Mouse (Mus musculus) spleen, postnatal 4 days (tissue): ENCODE measurements around the gene Stard3.
"Not testable (repeated sequence)": the region's sequence is repeated elsewhere in the genome, so short reads cannot be mapped to it uniquely, and the experiment has no call there.

Experiments used
- DNase-seq, 2 experiments: peaks; one replicate each; pipeline ENCODE4 v3.0.0; 2022; ENCODE audit warnings: low spot score in 2 of 2

Gene Stard3

DNA sequence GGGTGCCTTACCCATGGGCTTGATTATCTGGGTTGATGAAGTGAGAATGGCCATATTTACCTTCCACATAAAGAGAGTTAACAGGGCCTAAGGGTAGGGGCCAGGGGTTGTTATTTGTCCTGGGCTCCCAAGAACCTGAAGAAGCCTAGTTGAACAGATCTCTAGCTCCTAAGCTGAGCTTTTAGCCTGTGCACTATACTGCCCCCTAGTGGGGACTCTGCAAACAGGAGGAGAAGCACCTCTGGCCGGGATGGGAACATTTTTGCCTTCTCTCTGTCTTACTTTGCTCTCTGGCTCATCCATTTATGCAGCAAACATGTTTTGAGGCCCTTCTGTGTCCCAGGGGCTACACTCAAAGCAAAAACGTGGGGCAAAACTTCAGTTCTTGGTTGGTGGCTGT, 14.2 kb downstream of the Stard3 start:
- DNase-seq: peak; percentile 61 to 86

DNA sequence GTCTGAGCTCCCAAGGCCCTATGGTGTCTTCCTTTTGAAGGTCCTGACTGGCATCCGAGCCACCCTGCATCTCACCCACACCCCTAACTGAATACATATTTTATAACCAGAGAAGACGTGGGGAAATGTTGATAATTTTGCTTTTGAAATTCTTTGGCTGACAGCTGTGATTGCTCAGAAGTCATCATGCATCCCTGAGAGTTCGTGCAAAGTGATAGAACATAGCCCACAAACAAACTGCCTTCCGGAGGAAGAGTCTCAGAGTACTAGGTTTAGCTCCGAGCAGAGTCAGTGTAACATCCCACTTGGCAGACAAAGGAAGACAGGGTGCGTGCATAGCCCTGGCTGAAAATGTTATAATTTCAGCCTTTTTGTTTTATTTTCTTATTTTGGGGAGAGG, 15.1 kb downstream of the Stard3 start:
- DNase-seq: no peak

- DNase-seq: no peak
Measured at GRCm38 (mm10) chr11:98374266-98374665, 16.1 kb downstream of the Stard3 start.

GRCm38 (mm10) chr11:98376756-98377155, 18.6 kb downstream of the Stard3 start:
- DNase-seq: no peak

- DNase-seq: no peak
Measured at GRCm38 (mm10) chr11:98377787-98378186, 19.6 kb downstream of the Stard3 start.

- no peak for DNase-seq
Measured at GRCm38 (mm10) chr11:98379379-98379778, 21.2 kb downstream of the Stard3 start.

- DNase-seq: no peak
Measured at GRCm38 (mm10) chr11:98380106-98380505, 21.9 kb downstream of the Stard3 start.

- DNase-seq: no peak
Measured at GRCm38 (mm10) chr11:98381651-98382050, 23.5 kb downstream of the Stard3 start.

DNA sequence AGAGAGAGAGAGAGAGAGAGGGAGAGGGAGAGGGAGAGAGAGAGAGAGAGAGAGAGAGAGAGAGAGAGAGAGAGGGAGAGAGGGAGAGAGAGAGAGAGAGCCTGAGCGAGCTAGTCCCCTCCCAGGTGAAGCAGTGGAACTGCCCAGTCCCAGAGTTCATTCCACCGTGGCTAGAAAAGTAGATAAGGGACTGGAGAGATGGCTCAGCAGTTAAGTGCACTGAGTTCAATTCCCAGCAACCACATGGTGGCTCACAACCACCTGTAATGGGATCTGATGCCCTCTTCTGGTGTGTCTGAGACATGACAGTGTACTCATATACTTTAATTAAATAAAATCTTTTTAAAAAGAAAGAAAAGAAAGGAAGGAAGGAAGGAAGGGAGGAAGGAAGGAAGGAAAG, 24.2 kb downstream of the Stard3 start:
- not testable (repeated sequence) for DNase-seq

DNA sequence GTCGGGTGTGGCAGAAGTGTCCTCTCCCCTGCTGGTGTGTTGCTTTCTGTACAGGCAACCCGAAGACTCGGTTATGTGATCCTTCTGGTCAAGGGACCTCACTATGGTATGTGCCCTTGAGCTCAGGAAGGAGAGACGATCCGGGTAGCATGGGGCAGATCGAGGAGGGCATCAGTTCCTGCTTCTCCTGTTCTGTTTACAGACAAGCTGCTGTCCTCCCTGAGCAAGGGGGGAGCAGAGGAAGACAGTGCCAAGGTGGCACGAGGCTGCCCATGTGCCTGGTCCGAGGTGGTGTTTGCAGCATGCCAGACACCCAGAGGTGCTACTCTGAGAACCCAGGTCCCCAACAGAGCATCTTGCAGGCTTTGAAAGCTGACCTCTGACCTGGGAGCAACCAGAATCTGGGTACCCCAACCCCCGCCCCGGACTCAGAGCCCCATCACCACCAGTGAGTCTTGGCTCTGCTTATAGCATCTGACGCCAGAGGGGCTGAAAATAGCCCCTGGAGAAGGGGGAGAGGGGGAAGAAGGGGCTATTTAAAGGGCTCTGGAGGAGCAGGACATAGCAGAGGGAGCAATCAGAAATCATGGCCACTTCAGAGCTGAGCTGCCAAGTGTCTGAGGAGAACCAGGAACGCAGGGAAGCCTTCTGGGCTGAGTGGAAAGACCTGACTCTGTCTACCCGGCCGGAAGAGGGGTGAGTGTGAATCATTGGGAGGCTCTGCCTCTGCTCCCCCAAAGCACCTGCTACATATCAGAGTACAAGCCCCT, 25.3 kb downstream of the Stard3 start, which contains the start of gene Tcap:
Gene Tcap, plus strand, starts transcription at position 551 of the 770 bp plus-strand sequence.
- no peak for DNase-seq

DNA sequence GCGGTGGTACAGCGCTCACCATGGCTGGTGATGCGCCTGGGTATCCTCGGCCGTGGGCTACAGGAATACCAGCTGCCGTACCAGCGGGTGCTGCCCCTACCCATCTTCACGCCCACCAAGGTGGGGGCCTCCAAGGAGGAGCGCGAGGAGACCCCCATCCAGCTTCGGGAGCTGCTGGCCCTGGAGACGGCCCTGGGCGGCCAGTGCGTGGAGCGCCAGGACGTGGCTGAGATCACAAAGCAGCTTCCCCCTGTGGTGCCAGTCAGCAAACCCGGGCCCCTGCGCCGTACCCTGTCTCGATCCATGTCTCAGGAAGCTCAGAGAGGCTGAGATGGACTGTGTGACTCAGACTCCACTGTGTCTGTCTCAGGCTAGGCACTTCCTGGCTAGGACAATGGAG, 26.0 kb downstream of the Stard3 start:
- DNase-seq: no peak

- no peak for DNase-seq
Measured at GRCm38 (mm10) chr11:98384721-98385637, 26.8 kb downstream of the Stard3 start.

DNA sequence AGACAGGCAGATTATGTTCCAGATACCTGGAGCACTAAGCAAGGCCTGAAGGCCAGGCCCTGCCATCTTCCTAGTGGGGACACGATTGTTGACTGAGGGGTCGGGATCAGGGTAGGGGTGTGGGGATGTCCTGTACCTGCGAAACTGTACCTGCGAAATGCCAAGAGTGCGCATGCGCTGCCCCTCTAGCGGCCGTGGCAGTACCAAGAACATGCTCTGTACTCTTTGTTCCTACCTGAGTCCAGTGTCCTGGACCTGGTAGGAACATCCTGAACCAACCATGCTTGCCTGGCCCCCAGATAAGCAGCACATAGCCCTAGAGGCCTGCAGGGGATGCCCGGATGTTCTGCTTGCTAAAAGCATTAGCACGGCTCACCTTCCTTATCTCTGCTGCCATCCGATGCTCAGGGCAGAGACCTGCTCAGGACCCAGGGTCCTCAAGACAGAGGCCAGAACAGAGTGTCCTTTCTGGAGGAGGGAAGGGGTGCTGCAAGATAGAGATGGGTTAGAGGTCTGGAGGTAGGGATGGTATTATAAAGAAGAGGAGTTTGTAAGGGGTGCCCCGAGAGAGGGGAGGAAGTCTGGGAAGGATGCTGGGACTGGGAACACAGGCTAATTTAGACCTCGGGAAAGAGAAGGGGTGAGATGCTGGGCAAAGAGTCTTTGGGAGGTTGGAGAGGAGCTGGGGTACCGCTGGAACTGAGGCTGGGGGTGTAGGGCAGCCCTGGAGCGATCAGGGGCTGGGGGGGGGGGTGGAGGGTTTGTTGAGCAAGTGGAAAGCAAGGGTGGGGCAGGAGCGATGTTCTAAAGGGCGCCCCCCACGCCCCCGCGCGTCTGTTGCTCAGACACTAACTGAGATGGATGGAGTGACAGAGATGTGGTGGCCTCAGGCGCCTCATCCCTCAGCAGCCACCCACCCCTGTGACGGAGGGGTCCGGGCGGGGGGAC, 27.7 kb downstream of the Stard3 start, which contains the start of gene Pnmt:
Gene Pnmt, plus strand, starts transcription at position 813 of the 948 bp plus-strand sequence.
- DNase-seq: no peak

- no peak for DNase-seq
Measured at GRCm38 (mm10) chr11:98386596-98386995, 28.4 kb downstream of the Stard3 start.

DNA sequence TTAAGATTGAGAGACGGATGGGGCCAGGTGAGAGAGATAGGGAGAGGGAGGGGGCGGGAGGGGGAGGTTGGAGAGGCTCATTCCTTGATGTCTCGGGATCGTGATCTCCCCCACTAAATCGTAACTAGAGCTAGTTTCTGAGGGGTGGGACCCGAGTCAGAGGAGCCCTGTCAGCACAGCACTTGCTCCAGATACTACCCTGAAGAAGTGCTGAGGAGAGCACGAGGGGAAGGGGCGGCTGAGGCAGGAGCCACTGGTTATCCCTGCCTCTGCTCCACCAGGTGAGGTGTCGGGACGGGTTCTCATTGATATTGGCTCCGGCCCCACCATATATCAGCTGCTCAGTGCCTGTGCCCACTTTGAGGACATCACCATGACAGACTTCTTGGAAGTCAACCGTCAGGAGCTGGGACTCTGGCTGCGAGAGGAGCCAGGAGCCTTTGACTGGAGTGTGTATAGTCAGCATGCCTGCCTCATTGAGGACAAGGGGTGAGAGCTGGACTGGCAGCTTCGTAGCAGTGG, 28.9 kb downstream of the Stard3 start:
- no peak for DNase-seq

- DNase-seq: no peak
Measured at GRCm38 (mm10) chr11:98388282-98388681, 30.1 kb downstream of the Stard3 start.

DNA sequence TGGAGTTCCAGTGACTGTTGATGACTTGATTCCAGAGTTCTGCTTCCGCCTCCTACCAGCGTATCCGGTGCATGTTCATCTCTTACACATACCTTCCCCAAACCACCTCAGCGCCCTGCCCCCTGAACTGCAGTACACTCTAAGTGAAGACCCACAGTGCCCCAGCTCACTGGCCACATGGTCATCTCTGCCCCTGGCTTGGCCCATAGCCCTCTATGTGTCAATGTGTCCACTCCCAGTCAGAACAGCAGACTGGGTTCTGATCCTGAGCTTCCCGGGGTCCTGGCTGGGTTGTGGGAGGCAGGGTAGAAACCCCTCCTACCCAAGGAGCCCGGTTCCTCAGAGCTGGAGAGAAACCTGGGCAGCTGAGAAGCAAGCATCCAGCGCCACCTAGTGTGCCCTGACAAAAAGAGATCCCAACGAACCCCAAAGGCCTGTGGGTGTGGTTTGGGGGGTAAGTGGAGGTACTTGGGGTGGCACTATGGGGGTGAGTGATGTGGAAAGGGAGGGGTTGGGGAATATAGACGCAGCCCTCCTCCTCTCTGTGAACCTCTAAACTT, 31.1 kb downstream of the Stard3 start:
- peak; percentile 50 to 78 for DNase-seq

DNA sequence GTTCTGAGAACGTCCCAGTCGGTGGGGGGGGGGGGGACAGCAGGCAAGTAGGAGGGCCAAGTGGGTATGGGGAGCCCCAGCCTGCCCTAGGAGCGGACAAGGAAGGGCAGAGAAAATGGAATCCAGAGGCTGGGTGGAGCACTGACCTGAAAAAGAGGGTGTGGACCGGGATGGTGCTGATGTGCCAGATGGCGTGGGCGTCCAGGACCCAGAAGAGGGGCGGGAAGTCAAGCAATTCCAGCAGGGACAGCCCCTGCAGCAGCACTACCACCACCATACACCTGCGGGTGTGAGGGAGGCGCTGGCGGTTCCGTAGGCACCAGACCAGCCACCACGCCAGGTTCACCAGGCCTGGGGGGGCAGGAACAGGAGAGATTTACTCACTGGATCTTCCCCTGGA, 32.0 kb downstream of the Stard3 start:
- no peak for DNase-seq

DNA sequence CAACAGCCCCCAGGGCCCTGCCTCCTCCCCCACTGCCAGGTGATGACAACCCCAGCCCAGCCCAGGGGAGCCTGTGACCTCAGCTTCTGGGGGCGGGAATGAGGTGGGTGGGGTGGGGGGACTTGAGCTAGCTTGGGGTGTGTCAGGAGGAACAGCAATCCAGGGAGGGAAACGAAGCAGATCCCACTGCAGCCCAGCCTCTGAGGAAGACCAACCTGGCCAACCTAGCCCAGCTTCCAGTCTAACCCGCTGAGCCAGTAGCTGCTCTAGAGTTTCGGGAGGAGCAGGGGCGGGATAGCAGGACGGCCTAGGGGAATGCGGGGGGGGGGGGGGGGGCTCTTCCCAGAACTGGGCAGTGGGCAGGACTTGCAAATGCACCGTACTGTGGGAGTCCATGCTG, 33.9 kb downstream of the Stard3 start:
- no peak for DNase-seq

DNA sequence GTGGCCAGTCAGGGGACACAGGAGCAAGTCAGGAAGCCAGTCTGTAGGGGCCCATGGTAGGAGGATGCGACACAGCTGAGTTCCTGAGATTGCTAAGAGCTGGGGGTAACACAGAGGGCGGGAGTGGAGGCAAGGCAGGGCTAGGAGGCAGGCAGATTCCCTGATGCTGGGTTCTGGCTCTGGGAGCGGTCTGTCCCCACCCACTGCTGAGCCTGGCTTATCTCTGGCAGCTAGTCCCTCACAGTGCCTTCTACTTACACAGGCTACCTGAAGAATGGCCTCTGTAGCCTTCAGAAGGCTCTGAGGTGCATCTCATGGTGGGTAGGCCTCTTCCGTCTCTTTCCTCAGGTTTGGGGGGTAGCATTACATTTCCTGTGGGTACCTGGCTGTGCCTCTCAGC, 34.5 kb downstream of the Stard3 start:
- DNase-seq: peak in 1 of 2 experiments; percentile 54

DNA sequence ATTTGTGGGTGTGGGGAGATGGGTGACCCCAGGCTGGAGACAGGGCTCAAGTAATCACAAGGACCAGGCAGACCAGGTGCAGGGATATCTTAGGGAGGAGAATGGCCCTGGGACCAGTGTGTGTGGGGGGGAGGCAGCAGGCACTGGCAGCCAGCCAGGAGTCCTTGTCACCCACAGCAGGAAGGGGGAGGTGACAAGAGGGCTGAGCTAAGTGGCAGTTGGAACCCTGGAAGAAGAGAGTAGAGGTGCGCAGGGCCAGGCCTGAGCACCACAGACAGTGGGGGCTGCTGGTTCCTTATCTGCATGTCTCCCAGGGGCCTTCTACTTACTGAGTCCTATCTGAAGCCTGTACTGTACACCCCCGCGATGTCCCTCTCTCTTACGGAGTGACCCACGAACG, 35.1 kb downstream of the Stard3 start:
- peak; percentile 76 to 88 for DNase-seq
